Mouse (Mus musculus): ENCODE measurements around the gene Prss30. TPM values are rescaled to one million over a fixed set of nuclear protein-coding genes. Genes with fewer than 3 reads are reported as not detected.

Prss30 gene
- total and polyA plus RNA-seq, 3 experiments, result not detected

- no peaks in the 10 kb centered on the region for H3K4me1 ChIP-seq (ENCODE audit: insufficient read depth, low read depth, low read length)
- TF ChIP-seq POLR2AphosphoS5 (IDR thresholded peaks at IDR 0.05; ENCODE audit: insufficient replicate concordance, low read depth, low read length) (no peak), GATA1 (IDR thresholded peaks at IDR 0.05; ENCODE audit: borderline replicate concordance, low read length) (no peak), CTCF (IDR thresholded peaks at IDR 0.05; ENCODE audit: low read depth, low read length) (no peak), TAL1 (conservative IDR thresholded peaks at IDR 0.05; ENCODE audit: low read depth, low read length) (no peak), GATA2 (IDR thresholded peaks at IDR 0.05; ENCODE audit: borderline replicate concordance, low read depth, low read length) (no peak)
- DNase-seq (ENCODE audit: low spot score) (no peak), ATAC-seq (ENCODE audit: extremely low read depth, insufficient number of reproducible peaks, low FRiP score, poor library complexity, severe bottlenecking) (no peak)
- no peak overlapping the region for H3K4me3 ChIP-seq (ENCODE audit: low read depth, low read length)
- H3K36me3 ChIP-seq (replicated peaks), result no peaks in the 10 kb centered on the region
- no peaks in the 10 kb centered on the region for H3K9me3 ChIP-seq (replicated peaks)
- H3K27me3 ChIP-seq (ENCODE audit: insufficient read depth, low read length), result peaks cover 13% of the 10 kb centered on the region
These were observed 32.6 kb upstream of the Prss30 start for GRCm38 (mm10) chr17:24012921-24013320.

GRCm38 (mm10) chr17:24009617-24010016, 29.3 kb upstream of the Prss30 start:
- no peak for TF ChIP-seq POLR2AphosphoS5 (IDR thresholded peaks at IDR 0.05; ENCODE audit: insufficient replicate concordance, low read depth, low read length)
- no peak for TF ChIP-seq GATA2 (IDR thresholded peaks at IDR 0.05; ENCODE audit: borderline replicate concordance, low read depth, low read length)
- TF ChIP-seq CTCF (IDR thresholded peaks at IDR 0.05; ENCODE audit: low read depth, low read length), result no peak
- no peak for TF ChIP-seq GATA1 (IDR thresholded peaks at IDR 0.05; ENCODE audit: borderline replicate concordance, low read length)
- no peak for TF ChIP-seq TAL1 (conservative IDR thresholded peaks at IDR 0.05; ENCODE audit: low read depth, low read length)
- H3K9me3 ChIP-seq (replicated peaks), result no peaks in the 10 kb centered on the region
- no peak for DNase-seq (ENCODE audit: low spot score)

GRCm38 (mm10) chr17:24008105-24008504, 27.7 kb upstream of the Prss30 start:
- TF ChIP-seq CTCF (IDR thresholded peaks at IDR 0.05; ENCODE audit: low read depth, low read length), result no peak
- no peak for TF ChIP-seq GATA2 (IDR thresholded peaks at IDR 0.05; ENCODE audit: borderline replicate concordance, low read depth, low read length)
- TF ChIP-seq TAL1 (conservative IDR thresholded peaks at IDR 0.05; ENCODE audit: low read depth, low read length), result no peak
- no peak for TF ChIP-seq POLR2AphosphoS5 (IDR thresholded peaks at IDR 0.05; ENCODE audit: insufficient replicate concordance, low read depth, low read length)
- no peak for TF ChIP-seq GATA1 (IDR thresholded peaks at IDR 0.05; ENCODE audit: borderline replicate concordance, low read length)
- H3K4me3 ChIP-seq (ENCODE audit: low read depth, low read length), result no peak overlapping the region
- no peaks in the 10 kb centered on the region for H3K36me3 ChIP-seq (replicated peaks)
- H3K9me3 ChIP-seq (replicated peaks), result no peaks in the 10 kb centered on the region
- H3K27me3 ChIP-seq (ENCODE audit: insufficient read depth, low read length), result peaks cover 15% of the 10 kb centered on the region
- no peak for ATAC-seq (ENCODE audit: extremely low read depth, insufficient number of reproducible peaks, low FRiP score, poor library complexity, severe bottlenecking)
- no peak for DNase-seq (ENCODE audit: low spot score)
- H3K4me1 ChIP-seq (ENCODE audit: insufficient read depth, low read depth, low read length), result peaks cover 10% of the 10 kb centered on the region

More at GRCm38 (mm10) chr17:24009617-24010016, 29.3 kb upstream of the Prss30 start:
- Histone ChIP-seq H3K4me1 (ENCODE audit: insufficient read depth, low read depth, low read length) (peaks cover 10% of the 10 kb centered on the region), H3K36me3 (replicated peaks) (no peaks in the 10 kb centered on the region), H3K27me3 (ENCODE audit: insufficient read depth, low read length) (peaks cover 13% of the 10 kb centered on the region), H3K4me3 (ENCODE audit: low read depth, low read length) (no peak overlapping the region)
- no peak for ATAC-seq (ENCODE audit: extremely low read depth, insufficient number of reproducible peaks, low FRiP score, poor library complexity, severe bottlenecking)

DNA sequence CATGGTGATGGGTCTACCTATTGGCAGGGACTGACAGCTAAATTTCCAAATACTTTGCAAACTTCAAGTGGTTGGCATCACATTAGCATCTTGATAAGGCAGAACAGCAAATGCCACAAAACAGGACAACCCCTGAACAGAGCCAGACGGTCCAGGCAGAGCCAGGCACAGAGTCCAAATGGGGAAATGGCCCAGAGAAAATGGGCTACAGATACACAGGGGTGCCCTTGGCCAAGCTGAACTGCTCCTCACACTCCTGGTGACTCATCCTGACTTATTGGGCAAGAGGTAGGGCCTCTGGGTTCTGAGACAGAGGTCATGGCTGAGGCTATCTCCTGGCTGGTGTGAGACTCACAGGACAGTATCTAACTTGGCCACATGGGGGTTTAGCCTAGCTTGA, 27.0 kb upstream of the Prss30 start:
- peaks cover 11% of the 10 kb centered on the region for H3K27me3 ChIP-seq (ENCODE audit: insufficient read depth, low read length)
- H3K9me3 ChIP-seq (replicated peaks), result no peaks in the 10 kb centered on the region
- no peak for DNase-seq (ENCODE audit: low spot score)
- peaks cover 10% of the 10 kb centered on the region for H3K4me1 ChIP-seq (ENCODE audit: insufficient read depth, low read depth, low read length)
- TF ChIP-seq TAL1 (conservative IDR thresholded peaks at IDR 0.05; ENCODE audit: low read depth, low read length), result no peak
- no peak for TF ChIP-seq POLR2AphosphoS5 (IDR thresholded peaks at IDR 0.05; ENCODE audit: insufficient replicate concordance, low read depth, low read length)
- TF ChIP-seq CTCF (IDR thresholded peaks at IDR 0.05; ENCODE audit: low read depth, low read length), result no peak
- no peak for TF ChIP-seq GATA1 (IDR thresholded peaks at IDR 0.05; ENCODE audit: borderline replicate concordance, low read length)
- TF ChIP-seq GATA2 (IDR thresholded peaks at IDR 0.05; ENCODE audit: borderline replicate concordance, low read depth, low read length), result no peak
- ATAC-seq (ENCODE audit: extremely low read depth, insufficient number of reproducible peaks, low FRiP score, poor library complexity, severe bottlenecking), result no peak; the same call in 1 of the 2 replicates
- H3K36me3 ChIP-seq (replicated peaks), result no peaks in the 10 kb centered on the region
- H3K4me3 ChIP-seq (ENCODE audit: low read depth, low read length), result no peak overlapping the region

- Histone ChIP-seq H3K4me3 (ENCODE audit: low read depth, low read length) (no peak overlapping the region), H3K9me3 (replicated peaks) (no peaks in the 10 kb centered on the region), H3K27me3 (ENCODE audit: insufficient read depth, low read length) (peaks cover 11% of the 10 kb centered on the region), H3K4me1 (ENCODE audit: insufficient read depth, low read depth, low read length) (peaks cover 10% of the 10 kb centered on the region), H3K36me3 (replicated peaks) (no peaks in the 10 kb centered on the region)
- DNase-seq (ENCODE audit: low spot score) (peak; percentile 24), ATAC-seq (ENCODE audit: extremely low read depth, insufficient number of reproducible peaks, low FRiP score, poor library complexity, severe bottlenecking) (peak; percentile 34)
- no peak for TF ChIP-seq GATA2 (IDR thresholded peaks at IDR 0.05; ENCODE audit: borderline replicate concordance, low read depth, low read length)
- TF ChIP-seq CTCF (IDR thresholded peaks at IDR 0.05; ENCODE audit: low read depth, low read length), result no peak
- no peak for TF ChIP-seq TAL1 (conservative IDR thresholded peaks at IDR 0.05; ENCODE audit: low read depth, low read length)
- TF ChIP-seq POLR2AphosphoS5 (IDR thresholded peaks at IDR 0.05; ENCODE audit: insufficient replicate concordance, low read depth, low read length), result no peak
- no peak for TF ChIP-seq GATA1 (IDR thresholded peaks at IDR 0.05; ENCODE audit: borderline replicate concordance, low read length)
These were observed 26.6 kb upstream of the Prss30 start for GRCm38 (mm10) chr17:24006930-24007329.

GRCm38 (mm10) chr17:24005049-24005448, 24.7 kb upstream of the Prss30 start:
- peaks cover 10% of the 10 kb centered on the region for H3K4me1 ChIP-seq (ENCODE audit: insufficient read depth, low read depth, low read length)
- H3K4me3 ChIP-seq (ENCODE audit: low read depth, low read length), result no peak overlapping the region
- H3K36me3 ChIP-seq (replicated peaks), result no peaks in the 10 kb centered on the region
- ATAC-seq (ENCODE audit: extremely low read depth, insufficient number of reproducible peaks, low FRiP score, poor library complexity, severe bottlenecking) (no peak), DNase-seq (ENCODE audit: low spot score) (no peak)
- H3K9me3 ChIP-seq (replicated peaks), result no peaks in the 10 kb centered on the region
- H3K27me3 ChIP-seq (ENCODE audit: insufficient read depth, low read length), result peaks cover 14% of the 10 kb centered on the region
- TF ChIP-seq GATA1 (IDR thresholded peaks at IDR 0.05; ENCODE audit: borderline replicate concordance, low read length) (no peak), CTCF (IDR thresholded peaks at IDR 0.05; ENCODE audit: low read depth, low read length) (no peak), POLR2AphosphoS5 (IDR thresholded peaks at IDR 0.05; ENCODE audit: insufficient replicate concordance, low read depth, low read length) (no peak), GATA2 (IDR thresholded peaks at IDR 0.05; ENCODE audit: borderline replicate concordance, low read depth, low read length) (no peak), TAL1 (conservative IDR thresholded peaks at IDR 0.05; ENCODE audit: low read depth, low read length) (no peak)

Data from G1E (cell line).